Mouse (Mus musculus) neural tube, embryonic 15.5 days (tissue): ENCODE measurements at regions not wholly inside any gene's neighbourhood (a gene's known extent, or its start where the extent isn't known, plus 50 kb on each side); places are given as distances from the start of the nearest gene placed in this dataset.

Experiments
- ATAC-seq: fragments of 200-750 bp; cut with Nextera tagmentation; 2 replicates; pipeline ENCODE4 v1.8.0; 2017; ENCODE audit warnings: mild to moderate bottlenecking, moderate TSS enrichment, moderate library complexity; ENCODE audit not compliant: low FRiP score
- H3K27ac ChIP-seq: fragments of 300-500 bp; sonication (generic); replicated peaks from 2 replicates; pipeline ENCODE4 v1.5.1; 2015; ENCODE audit warnings: mild to moderate bottlenecking, inconsistent platforms
- H3K27me3 ChIP-seq: fragments of 300-500 bp; sonication (generic); replicated peaks from 2 replicates; pipeline ENCODE4 v1.6.1; 2015; ENCODE audit warnings: inconsistent platforms
- H3K36me3 ChIP-seq: fragments of 300-500 bp; sonication (generic); 2 replicates; pipeline ENCODE4 v1.6.1; 2015; ENCODE audit warnings: inconsistent platforms
- H3K4me1 ChIP-seq: fragments of 300-500 bp; sonication (generic); 2 replicates; pipeline ENCODE4 v1.6.1; 2015; ENCODE audit warnings: inconsistent platforms
- H3K4me2 ChIP-seq: fragments of 300-500 bp; sonication (generic); 2 replicates; pipeline ENCODE4 v1.6.1; 2015; ENCODE audit warnings: inconsistent platforms, mild to moderate bottlenecking, moderate library complexity
- H3K4me3 ChIP-seq: fragments of 300-500 bp; sonication (generic); replicated peaks from 2 replicates; pipeline ENCODE4 v1.5.1; 2015; ENCODE audit warnings: mild to moderate bottlenecking, inconsistent platforms
- H3K9ac ChIP-seq: fragments of 300-500 bp; sonication (generic); replicated peaks from 2 replicates; pipeline ENCODE4 v1.6.1; 2015; ENCODE audit warnings: mild to moderate bottlenecking, inconsistent platforms
- H3K9me3 ChIP-seq: fragments of 300-500 bp; sonication (generic); replicated peaks from 2 replicates; pipeline ENCODE4 v1.6.1; 2016; ENCODE audit warnings: inconsistent platforms
- WGBS: fragments of 180-500 bp; shearing (Covaris S2); methylation state at CpG from one replicate; pipeline ENCODE4 v1.1.7; 2015; ENCODE audit warnings: mixed read lengths; 5-methylcytosine and 5-hydroxymethylcytosine counted together

DNA sequence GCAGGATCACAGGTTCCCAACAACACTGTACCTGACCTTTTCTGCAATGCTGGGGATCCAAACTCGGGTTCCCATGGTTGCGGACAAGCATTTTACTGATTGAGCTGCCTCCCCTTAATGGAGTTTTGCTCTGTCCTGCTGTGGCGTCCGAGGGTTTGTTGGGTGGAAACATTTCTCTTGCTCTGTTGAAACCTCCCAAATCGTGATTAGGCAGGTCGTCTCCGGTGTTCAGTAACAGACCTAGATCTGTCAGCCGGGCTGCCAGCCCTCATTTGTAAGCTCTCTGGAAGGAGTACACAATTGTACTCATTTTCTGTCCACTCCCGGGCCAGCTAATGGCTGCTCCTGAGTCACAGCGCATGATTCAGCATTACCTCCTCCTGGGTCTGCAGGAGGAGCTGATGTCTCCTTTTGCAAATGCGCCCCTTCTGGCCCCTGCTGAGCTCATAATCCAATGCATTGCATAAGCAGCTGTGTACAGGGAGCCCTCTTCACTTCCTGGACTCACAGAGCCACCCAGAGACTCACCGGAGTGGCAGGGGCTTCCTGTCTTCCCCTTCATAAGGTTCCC is 49.8 kb upstream of the Sipa1l2 start:
- Histone ChIP-seq H3K9ac (no peak overlapping the region), H3K27me3 (no peaks in the 10 kb centered on the region), H3K36me3 (no peaks in the 10 kb centered on the region), H3K4me2 (no peak overlapping the region), H3K27ac (peak overlapping the region; percentile 20), H3K9me3 (no peaks in the 10 kb centered on the region), H3K4me3 (no peak overlapping the region), H3K4me1 (peaks cover 9% of the 10 kb centered on the region)
- ATAC-seq, result no peak
- WGBS, result 40% methylated on average over 12 of the region's 12 CpGs
